Mouse (Mus musculus) megakaryocyte-erythroid progenitor cell, adult 5-6 weeks (primary cell): Measurements from ENCODE around the gene Rftn1. TPM values are rescaled to one million over a fixed set of nuclear protein-coding genes. Genes with fewer than 3 reads are reported as not detected.
"Not testable (repeated sequence)": the region's sequence is repeated elsewhere in the genome, so short reads cannot be mapped to it uniquely, and the experiment has no call there.

Experiments used
- ATAC-seq: replicated peaks from 2 replicates; pipeline ENCODE4 v1.8.0; 2016; ENCODE audit warnings: mild to moderate bottlenecking, inconsistent platforms; ENCODE audit not compliant: severe bottlenecking, poor library complexity, low FRiP score, low TSS enrichment
- total RNA-seq, 2 experiments: library from RNA; stranded (forward) in 1 of 2; stranded (reverse) in 1 of 2; fragments of 200-1000, 215-1000 nt in 1 of 2; fragments of >200 nt in 1 of 2; fragmentation: Nextera tagmentation in 1 of 2; gene quantifications; 2 replicates each; pipeline ENCODE4 v1.2.3; 2014 to 2017

The Rftn1 gene
- total RNA-seq (2014; fragmentation: Nextera tagmentation) = 39.0 and 39.5 TPM in 2 replicates
- total RNA-seq (2017) = 31.1 and 44.6 TPM in 2 replicates

- ATAC-seq = no peak
Measured at GRCm38 (mm10) chr17:50190131-50191015, at the start of gene Rftn1. TSS of gene Rftn1 (minus strand) at chr17:50190674.

- no peak for ATAC-seq
Measured at GRCm38 (mm10) chr17:50237818-50238610, 47.5 kb upstream of the Rftn1 start.

GRCm38 (mm10) chr17:50237436-50237709 is 46.9 kb upstream of the Rftn1 start:
- ATAC-seq = peak; percentile 85

DNA sequence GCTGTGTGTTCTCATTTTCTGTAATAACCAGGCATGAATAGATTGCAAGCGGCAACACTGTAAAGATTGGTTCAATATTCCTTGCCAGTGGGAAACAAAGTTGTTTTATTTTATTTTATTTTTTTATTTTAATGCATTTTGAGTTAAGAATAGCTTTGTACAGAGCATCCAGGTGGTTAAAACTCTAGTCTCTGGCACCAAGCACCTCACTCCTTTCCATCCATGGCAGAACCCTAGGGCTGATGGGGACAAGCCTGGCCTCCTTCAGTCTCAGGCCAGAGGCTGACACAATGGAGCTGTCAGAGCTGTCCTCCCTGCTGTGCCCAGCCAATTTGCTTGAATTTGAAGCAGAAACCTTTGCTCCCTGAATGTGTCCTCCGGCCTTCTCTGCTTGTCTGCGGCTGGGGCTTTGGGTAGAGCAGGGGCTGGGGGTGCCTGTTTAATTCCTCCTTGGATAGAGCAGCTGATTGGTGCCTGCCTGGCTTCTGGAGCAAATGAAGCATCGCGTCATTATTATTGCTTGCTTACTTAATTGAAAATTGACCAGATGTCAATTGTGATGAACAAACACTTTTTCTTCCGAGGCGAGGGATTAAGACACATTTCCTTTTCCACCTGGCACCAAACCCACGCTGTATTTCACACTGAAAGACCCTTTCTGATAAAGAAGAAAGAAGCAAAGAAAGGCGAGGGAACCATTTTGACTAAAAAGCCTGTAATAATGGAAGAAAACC is 46.4 kb upstream of the Rftn1 start:
- no peak for ATAC-seq

DNA sequence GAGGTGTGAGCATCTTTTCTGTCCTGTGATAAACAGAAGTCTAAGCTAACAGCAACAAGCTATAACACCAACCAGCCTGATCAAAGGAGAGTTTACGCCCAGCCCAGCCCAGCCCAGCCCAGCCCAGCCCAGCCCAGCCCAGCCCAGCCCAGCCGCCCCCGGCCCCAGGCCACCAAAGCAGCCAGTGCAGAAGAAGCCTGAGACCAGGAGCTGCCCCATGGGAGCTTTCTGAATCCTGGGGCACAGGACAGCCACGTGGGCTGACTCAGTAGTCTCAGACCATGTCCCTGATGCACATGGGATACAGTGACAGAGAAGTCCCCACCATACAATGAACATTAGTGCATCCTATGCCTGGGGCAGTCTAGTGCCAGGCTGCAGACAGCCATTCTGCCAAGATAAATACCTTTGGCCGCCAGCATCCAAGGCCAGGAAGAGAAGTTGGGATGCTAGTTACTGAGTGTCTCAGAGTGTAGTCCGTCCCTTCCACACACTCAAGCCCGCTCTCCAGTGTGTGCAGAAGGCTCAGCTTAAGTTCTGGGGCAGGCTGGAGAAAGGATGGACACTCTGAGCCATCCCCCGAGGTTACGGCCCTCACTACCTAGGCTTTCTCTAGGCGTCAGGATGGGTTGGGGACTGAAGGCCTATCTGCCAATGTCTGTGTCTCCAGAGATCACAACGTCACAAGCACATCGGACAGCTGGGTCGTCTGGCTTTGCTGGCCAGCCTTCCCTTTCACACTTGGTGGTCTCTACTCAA is 45.6 kb upstream of the Rftn1 start:
- ATAC-seq = no peak

- no peak for ATAC-seq
Measured at GRCm38 (mm10) chr17:50233956-50234355, 43.5 kb upstream of the Rftn1 start.

GRCm38 (mm10) chr17:50232821-50233220 is 42.3 kb upstream of the Rftn1 start:
- ATAC-seq = no peak

- no peak for ATAC-seq
Measured at GRCm38 (mm10) chr17:50231206-50231605, 40.7 kb upstream of the Rftn1 start.

DNA sequence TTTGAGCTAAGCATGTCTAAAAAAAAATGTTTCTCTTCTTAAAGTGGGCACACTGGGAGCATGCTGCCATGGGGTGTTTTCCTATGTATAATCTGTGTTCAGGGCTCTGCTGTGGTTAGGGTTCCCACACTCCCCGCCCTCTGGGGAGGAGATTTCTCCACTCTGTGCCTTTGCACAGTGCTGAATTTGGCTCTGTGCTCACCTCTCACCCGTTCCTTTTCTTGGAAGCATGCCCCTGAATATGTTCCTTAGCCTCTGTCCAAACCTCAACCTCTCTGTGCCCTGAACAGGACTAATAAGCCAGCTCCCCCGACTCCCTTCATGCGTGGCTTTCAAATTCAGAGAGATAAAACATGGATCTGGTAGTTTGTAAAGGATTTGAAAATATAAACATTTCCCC is 39.1 kb upstream of the Rftn1 start:
- 0 out of 2 replicates have a peak, but pooled peaks have one; percentile 42 for ATAC-seq

DNA sequence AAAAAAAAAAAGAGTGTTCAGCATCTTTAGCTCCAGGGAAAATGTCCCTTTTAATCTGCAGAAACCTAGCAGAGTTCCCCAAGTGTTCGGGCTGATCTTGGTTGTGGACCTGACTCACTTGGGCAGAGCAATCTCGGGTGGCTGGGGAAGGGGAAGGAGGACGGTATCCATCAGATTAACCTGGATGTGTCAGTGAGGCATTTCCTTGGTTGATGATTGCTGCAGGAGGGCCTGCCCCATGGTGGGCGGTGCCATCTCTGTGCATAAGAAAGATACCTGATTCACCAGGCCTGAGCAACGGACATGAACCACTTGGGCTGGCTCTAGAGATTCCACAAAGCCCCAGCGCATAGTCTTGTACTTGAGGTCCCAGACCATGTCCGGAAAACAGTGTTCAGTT is 36.9 kb upstream of the Rftn1 start:
- no peak for ATAC-seq

DNA sequence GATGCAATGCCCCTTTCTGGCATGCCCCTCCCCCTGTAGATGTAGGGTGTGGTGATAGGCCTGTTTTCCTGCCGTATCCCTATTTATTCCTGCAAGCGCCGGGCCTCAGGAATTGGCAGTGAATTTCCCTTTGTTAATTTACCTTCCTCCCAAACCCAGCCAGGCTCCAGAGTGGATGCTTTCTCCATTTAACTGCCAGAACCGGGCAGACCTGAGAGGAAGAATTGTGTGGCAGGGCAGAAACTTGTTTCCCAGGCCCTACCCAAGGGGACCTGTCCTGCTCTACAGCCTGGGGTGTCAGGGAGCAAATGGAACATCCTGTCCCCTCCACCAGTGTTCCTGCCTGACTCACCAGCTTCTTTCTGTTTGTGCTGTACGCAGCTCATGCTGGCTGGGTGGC is 34.2 kb upstream of the Rftn1 start:
- ATAC-seq = no peak

DNA sequence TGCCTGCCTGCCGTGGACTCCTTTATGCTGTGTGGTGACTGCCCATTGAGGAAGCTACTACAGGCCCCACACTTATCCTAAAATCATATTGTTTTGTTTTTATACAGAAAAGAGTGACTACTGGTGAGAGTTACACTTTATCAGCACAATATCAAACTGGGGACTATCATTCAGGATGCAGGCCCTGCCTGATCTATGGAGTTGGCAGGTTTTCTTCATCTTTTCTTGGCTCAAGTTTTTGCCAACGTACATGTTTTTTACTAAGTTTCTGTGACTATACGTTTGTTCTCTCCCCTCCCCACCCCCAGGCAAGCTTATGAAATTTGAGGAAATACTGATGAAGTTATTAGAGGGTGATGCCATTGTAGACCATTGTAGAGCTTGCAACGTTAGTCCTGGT is 27.5 kb upstream of the Rftn1 start:
- peak; percentile 73 for ATAC-seq

DNA sequence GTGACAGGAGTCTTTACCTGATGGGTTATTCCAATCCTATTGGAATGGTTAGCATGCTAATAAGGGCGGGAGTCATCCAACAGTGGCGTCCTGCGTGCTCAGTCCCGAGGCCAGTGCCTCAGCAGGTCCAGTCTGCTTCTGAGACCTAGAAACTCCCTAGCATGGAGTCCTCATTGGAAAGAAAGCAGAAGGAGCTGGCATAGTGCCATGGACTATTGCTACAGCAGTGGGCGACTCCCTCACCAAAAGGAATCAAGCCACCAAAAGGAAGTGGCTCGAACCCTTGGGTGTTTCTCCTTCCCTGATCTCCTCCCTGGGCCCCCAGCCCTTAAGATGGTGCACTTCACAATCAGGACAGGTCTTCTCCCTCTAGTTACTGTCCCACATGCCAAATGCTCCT is 24.6 kb upstream of the Rftn1 start:
- no peak for ATAC-seq

- ATAC-seq = no peak
Measured at GRCm38 (mm10) chr17:50213117-50213516, 22.6 kb upstream of the Rftn1 start.

DNA sequence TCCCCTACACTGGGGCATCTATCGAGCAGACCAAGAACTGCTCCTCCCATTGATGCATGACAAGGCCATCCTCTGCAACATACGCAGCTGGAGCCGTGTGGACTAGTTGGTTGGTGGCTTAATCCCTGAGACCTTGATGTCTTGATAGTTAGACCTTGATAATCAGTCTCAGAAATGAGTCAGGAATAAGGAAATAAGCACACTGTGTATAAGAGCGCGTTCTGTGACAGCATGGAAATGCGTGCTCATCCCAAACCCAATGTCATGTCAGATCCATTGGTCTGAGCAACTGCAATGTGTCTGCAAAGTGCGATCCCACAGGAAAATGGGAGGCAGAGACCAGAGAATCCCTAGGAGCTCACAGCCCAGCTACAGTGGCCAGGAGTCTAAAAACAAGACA is 21.3 kb upstream of the Rftn1 start:
- no peak for ATAC-seq

DNA sequence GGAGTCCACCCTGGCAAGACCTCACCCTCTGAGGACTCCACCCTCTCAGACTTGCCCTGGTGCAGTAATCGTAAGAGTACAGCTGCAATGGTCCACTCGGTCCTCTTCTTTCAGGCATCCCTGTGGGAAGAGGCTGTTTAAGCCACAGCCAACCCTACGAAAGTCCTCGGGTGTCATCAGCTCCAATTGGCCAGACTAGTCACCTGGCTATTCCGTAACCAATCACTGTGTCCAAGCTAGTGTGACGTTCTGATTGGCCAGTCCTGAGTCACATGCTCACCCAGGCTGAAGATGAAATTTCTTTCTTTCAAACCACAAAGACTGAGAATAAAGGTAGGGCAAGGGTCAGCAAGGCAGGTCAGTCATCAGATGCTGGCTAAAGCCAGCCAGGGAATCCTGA is 19.4 kb upstream of the Rftn1 start:
- no peak for ATAC-seq

DNA sequence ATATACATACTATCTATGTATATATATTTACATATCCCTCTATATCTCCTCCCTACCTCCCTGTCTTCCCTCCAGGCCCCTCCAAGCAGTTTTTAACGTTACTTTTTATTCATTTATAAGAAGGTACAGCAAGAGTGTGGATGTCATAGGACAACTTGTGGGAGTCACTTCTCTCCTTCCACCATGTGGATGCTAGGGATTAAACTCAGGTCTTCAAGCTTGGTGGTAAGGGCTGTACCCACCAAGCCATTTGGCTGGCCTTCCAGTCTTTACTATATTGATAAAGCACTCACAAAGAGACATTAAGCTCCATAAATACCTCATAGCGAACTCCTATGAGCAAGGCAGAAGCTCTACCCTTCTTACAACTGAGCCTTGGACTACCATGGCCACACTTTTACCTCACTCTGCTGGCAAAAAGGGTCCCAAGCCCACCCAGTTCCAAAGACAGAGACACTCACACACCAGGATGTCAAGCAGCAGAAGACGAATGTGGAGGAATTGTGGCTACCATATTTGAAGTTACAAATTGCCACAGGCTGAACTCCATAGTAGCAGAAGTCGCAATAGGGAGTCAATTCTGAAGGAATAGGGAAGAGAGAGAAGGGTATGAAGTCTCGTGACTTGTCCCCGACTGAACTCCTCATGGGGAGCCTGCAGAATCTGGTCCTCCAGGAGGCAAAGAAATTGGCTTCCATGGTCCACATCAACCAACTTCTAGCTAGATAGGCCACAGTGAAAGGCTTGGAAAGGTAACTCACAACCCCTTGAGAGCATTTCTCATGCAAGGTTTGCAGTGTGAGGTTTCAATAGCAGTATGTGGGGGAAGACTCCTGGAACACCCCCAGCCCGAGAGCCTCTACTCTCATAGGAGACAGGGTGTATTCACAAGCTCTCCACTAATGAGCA is 17.9 kb upstream of the Rftn1 start:
- no peak for ATAC-seq

DNA sequence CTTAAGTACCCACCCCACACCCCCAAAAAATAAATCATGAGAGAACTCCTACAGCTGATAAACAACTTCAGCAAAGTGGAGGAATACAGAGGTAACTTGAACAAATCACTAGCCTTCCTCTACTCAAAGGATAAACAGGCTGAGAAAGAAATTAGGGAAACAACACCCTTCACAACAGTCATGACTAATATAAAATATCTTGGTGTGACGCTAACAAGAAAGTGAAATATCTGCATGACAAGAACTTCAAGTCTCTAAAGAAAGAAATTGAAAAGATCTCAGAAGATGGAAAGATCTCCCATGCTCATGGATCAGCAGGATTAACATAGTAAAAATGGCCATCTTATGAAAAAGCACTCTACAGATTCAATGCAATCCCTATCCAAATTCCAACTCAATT is 15.8 kb upstream of the Rftn1 start:
- ATAC-seq = not testable (repeated sequence)
